Mouse (Mus musculus) left cerebral cortex, adult 6 months (tissue): Measurements from ENCODE around the gene Trim45. TPM values are rescaled to one million over a fixed set of nuclear protein-coding genes. Genes with fewer than 3 reads are reported as not detected.

Experiments used
- long read RNA-seq, 2 experiments: library from polyadenylated mRNA; unstranded; transcript quantifications; one replicate each; pipeline ENCODE4 v2.0.0; 2019 to 2020
- polyA plus RNA-seq: library from polyadenylated mRNA; unstranded; fragments of <200 nt; fragmentation: Nextera tagmentation; gene quantifications from 2 replicates; pipeline ENCODE4 v1.2.3, GENCODE M21; 2021

Trim45 gene
- 2.8 and 3.8 TPM in 2 replicates for polyA plus RNA-seq
- long read RNA-seq, experiment 1, full-length matches to known transcripts: 15 of 21 reads
- long read RNA-seq, experiment 1, partial matches to known transcripts: 3 of 21 reads
- long read RNA-seq, experiment 1, other reads (novel, unspliced or antisense): 3 of 21 reads
- long read RNA-seq, experiment 2, full-length matches to known transcripts: 5 of 6 reads
- long read RNA-seq, experiment 2, partial matches to known transcripts: 0 of 6 reads
- long read RNA-seq, experiment 2, other reads (novel, unspliced or antisense): 1 of 6 reads

DNA sequence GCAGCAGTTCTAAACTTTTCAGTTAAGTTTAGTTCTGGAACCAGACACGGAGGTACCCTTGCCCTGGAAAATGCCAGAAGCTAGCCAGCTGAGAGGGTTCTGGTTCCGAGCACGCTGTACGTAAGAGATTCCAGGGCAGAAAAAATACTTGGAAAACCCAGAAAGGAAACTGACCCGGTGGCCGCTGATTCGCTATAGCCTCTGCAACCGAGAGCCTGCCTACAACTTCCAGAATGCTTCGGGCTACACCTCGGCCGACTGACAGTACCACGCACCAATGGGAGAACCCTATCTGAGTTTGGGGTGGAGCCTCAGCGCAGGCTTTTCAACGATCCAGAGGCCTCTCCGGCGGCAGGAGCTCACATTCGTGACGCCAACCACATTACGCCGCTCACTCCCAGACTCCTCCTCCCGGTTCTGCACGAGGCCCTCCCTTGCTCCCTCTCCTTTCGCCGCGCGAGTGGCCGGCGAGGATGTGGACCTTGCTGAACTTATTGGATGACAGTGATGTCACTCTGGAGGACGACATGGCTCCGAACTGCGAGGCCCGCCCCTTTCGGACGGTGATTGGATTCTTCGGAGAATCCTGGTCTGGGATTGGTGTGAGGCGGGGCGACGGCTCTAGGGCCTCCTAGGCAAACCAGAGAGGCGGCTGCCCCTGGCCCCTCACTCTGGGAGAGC lies at the start of gene Trim45:
Gene Trim45 (plus strand): TSS at position 378 of the 681 bp plus-strand sequence.

DNA sequence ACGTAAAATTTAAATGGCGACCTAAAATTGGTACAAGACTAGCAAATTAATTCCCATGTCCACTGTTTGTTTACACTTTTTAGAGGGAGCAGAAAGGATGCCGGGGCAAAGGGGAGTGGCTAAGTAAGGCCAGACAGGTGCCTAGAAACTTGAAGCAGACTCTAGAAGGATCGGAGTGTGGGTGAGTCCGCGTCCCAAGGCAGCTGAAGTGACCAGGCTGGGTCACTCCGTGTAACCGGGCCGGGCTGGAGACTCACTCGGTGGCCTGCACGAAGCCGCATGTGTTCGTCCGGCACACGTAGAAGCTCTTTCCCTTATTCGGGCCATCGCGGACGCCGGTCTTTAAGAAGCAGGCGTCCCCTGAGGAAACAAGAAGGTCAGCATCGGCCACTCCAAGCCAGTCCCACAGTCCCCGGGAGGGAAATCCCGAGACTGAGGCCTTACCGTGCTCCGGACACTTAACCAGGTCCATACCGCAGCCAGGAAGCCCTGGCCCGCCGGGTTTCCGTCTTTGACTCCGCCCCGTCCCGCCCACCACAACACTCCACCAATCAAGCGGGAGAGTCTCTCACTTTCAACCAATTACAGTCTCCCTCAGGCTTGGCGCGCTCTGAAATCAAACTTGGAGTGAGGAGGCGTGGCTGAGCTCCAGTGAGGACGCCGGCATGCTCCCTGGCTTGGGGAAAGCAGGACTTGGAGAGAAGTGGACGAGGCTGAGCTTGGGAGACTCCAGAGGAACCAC lies 47.3 kb downstream of the Trim45 start, which contains the start of gene Ttf2:
Gene Ttf2 (minus strand): TSS at position 488 of the 742 bp plus-strand sequence.

Other genes with a start within 250 kb of the Trim45 start
- 37.5 and 38.1 TPM in 2 replicates for gene Man1a2, start 236.7 kb upstream of the Trim45 start, polyA plus RNA-seq
- not detected in 2 replicates for gene Vtcn1, start 96.7 kb upstream of the Trim45 start, polyA plus RNA-seq
- 0.33 and 0.48 TPM in 2 replicates for gene Ttf2, start 47.5 kb downstream of the Trim45 start, polyA plus RNA-seq
- 0.06 and 0.11 TPM in 2 replicates for gene Cd101, start 107.4 kb downstream of the Trim45 start, polyA plus RNA-seq
- 1.5 and 2.0 TPM in 2 replicates for gene Ptgfrn, start 188.1 kb downstream of the Trim45 start, polyA plus RNA-seq